Mouse (Mus musculus): ENCODE results near the gene C87436. TPM values are rescaled to one million over a fixed set of nuclear protein-coding genes. Genes with fewer than 3 reads are reported as not detected.

Gene C87436
- polyA plus RNA-seq, 1 experiment from 2014 or later, result 33.6 TPM

DNA sequence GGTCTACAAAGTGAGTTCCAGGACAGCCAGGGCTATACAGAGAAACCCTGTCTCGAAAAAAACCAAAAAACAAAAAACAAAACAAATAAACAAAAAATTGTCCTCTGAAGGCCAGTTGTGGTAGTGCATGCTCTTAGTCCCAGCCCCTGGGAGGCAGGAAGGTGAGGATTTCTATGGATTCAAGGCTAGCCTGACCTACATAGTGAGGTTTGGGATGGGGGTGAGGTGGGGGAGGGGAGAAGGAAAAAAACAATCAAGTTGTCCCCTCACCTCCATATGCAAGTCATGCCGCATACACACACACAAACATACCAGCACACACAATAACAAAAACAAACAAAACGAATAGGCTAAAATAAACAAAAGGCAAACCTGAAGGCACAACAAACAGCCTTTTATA lies 70.6 kb downstream of the C87436 start:
- H3K36me3 ChIP-seq (ENCODE audit: control insufficient read depth, insufficient read depth, low read length), result no peaks in the 10 kb centered on the region
- no peaks in the 10 kb centered on the region for H3K9me3 ChIP-seq (replicated peaks; ENCODE audit: control insufficient read depth, low read length)
- 83% methylated on average over 3 of the region's 3 CpGs for WGBS
- H3K27me3 ChIP-seq (replicated peaks; ENCODE audit: control insufficient read depth, insufficient read depth, low read length), result no peaks in the 10 kb centered on the region
- H3K9ac ChIP-seq (ENCODE audit: low read length), result no peak overlapping the region
- no peak for ATAC-seq
- H3K4me3 ChIP-seq (ENCODE audit: low read depth, low read length), result no peak overlapping the region
- H3K4me2 ChIP-seq (ENCODE audit: low read length), result no peak overlapping the region
- H3K4me1 ChIP-seq (ENCODE audit: control insufficient read depth, insufficient read depth, low read length), result no peaks in the 10 kb centered on the region
- DNase-seq (ENCODE audit: low spot score), result no peak
- no peak overlapping the region for H3K27ac ChIP-seq (ENCODE audit: low read depth, low read length)

DNA sequence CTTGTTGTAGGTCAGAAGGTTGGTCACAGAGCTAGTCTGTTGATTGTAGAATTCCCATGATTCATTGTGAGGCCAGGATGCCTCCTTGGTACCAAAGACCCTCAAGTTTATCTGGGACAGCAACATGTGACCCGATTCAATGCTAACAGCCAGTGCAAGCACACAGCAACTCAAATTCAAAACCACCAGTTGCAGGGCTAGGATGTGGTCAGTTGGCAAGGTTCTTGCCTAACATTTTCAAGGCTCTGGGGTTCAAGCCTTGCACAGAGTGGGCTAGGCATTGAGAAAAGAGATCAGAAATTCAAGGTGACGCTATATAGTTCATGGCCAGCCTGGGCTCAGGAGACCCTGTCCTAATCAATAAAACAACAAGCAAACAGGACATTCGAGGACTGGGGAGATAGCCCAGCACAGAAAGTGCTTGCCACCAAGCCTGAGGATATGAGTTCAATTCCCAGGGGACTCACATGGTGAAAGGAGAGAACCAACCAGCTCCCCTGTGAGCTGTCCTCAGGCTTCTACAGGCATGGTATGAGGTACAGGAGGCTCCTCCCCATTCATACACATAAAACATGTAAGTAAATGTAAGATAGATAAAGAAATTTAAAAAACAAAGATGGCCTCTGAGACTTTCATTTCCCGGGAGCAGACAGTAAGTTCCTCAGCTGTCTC lies 71.2 kb downstream of the C87436 start:
- Histone ChIP-seq H3K4me3 (ENCODE audit: low read depth, low read length) (no peak overlapping the region), H3K9me3 (replicated peaks; ENCODE audit: control insufficient read depth, low read length) (no peaks in the 10 kb centered on the region), H3K4me2 (ENCODE audit: low read length) (no peak overlapping the region), H3K27me3 (replicated peaks; ENCODE audit: control insufficient read depth, insufficient read depth, low read length) (no peaks in the 10 kb centered on the region), H3K36me3 (ENCODE audit: control insufficient read depth, insufficient read depth, low read length) (no peaks in the 10 kb centered on the region), H3K27ac (ENCODE audit: low read depth, low read length) (no peak overlapping the region), H3K9ac (ENCODE audit: low read length) (no peak overlapping the region), H3K4me1 (ENCODE audit: control insufficient read depth, insufficient read depth, low read length) (no peaks in the 10 kb centered on the region)
- WGBS, result 87% methylated on average over 4 of the region's 4 CpGs
- no peak for ATAC-seq
- no peak for DNase-seq (ENCODE audit: low spot score)

DNA sequence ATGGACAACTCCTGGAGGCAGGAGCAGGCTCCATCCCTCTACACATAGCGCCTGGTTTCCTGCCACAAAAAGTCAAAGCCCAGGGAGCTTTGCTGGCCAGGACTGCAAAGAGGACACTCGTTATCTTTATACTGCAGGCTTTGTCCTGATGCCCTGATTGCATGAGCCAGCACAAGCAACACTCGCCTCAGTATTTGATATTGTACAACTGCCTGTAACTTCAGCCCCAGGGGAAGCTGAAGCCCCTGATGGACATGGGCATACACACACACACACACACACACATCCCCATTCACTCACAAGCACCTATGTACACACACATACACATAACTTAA lies 71.7 kb downstream of the C87436 start:
- no peak overlapping the region for H3K9ac ChIP-seq (ENCODE audit: low read length)

DNA sequence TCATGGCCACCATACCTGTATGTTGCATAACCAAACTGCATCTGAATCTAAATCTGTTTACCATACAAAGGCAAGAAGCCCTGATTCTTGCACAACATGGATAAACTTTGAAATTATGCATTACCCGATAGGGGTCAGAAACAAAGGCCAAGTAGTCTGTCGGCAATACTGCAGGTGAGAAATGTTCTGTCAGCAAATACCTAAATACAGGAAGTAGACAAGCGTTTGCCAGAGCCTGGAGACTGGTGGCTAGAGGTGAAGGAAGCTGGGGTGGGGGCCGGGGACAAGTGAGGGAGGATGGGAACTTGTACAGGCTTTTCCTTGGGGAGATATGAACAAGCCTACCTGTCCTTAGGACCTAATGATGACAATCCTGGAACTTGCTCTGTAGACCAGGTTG lies 72.8 kb downstream of the C87436 start:
- DNase-seq (ENCODE audit: low spot score), result no peak
- Histone ChIP-seq H3K27me3 (replicated peaks; ENCODE audit: control insufficient read depth, insufficient read depth, low read length) (no peaks in the 10 kb centered on the region), H3K9ac (ENCODE audit: low read length) (no peak overlapping the region), H3K4me3 (ENCODE audit: low read depth, low read length) (no peak overlapping the region), H3K27ac (ENCODE audit: low read depth, low read length) (no peak overlapping the region), H3K4me1 (ENCODE audit: control insufficient read depth, insufficient read depth, low read length) (no peaks in the 10 kb centered on the region), H3K9me3 (replicated peaks; ENCODE audit: control insufficient read depth, low read length) (no peaks in the 10 kb centered on the region), H3K36me3 (ENCODE audit: control insufficient read depth, insufficient read depth, low read length) (no peaks in the 10 kb centered on the region), H3K4me2 (ENCODE audit: low read length) (no peak overlapping the region)
- no peak for ATAC-seq
- WGBS, result 86% methylated on average over 4 of the region's 4 CpGs

More for the DNA sequence above, 71.7 kb downstream of the C87436 start:
- Histone ChIP-seq H3K27ac (ENCODE audit: low read depth, low read length) (no peak overlapping the region), H3K4me3 (ENCODE audit: low read depth, low read length) (no peak overlapping the region), H3K27me3 (replicated peaks; ENCODE audit: control insufficient read depth, insufficient read depth, low read length) (no peaks in the 10 kb centered on the region), H3K4me1 (ENCODE audit: control insufficient read depth, insufficient read depth, low read length) (no peaks in the 10 kb centered on the region), H3K9me3 (replicated peaks; ENCODE audit: control insufficient read depth, low read length) (no peaks in the 10 kb centered on the region), H3K36me3 (ENCODE audit: control insufficient read depth, insufficient read depth, low read length) (no peaks in the 10 kb centered on the region), H3K4me2 (ENCODE audit: low read length) (no peak overlapping the region)
- DNase-seq (ENCODE audit: low spot score), result no peak
- WGBS, result 61% methylated on average over 3 of the region's 3 CpGs
- ATAC-seq, result no peak

DNA sequence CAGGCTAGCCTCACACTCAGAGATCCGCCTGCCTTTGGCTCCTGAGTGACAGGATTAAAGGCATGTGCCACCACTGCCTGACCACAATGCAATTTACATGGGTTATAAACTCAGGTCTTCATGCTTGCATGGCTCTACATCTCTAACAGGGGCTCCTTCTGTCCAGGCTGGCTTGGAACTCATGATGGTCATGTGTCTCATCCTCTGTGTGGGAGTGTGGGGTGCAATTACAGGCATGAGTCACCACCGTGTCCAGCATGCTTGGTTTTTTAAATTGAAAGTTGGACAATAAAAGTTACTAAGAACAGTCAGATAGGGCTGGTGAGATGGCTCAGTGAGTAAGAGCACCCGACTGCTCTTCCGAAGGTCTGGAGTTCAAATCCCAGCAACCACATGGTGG lies 75.1 kb downstream of the C87436 start:
- no peak for DNase-seq (ENCODE audit: low spot score)
- 94% methylated on average over 4 of the region's 4 CpGs for WGBS

DNA sequence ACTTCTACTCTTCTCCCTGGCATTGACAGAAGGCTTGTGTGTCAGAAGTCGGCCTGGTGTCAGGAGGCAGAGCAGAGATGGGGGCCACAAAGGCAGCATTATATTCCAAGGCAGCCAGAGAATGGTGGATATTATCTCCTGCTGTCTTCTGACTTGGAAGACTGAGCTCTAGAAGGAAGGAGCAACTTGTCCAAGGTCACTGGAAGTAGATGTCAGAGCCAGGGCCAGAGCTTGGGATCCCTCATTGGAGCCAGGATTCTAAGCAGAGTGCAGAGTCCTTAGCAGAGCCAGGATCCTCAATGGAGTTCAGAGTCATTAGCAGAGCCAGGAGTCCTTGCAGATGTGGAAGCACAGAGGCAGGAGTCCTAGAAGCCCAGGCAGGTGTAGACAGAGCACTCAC lies 77.8 kb downstream of the C87436 start:
- Histone ChIP-seq H3K27me3 (replicated peaks; ENCODE audit: control insufficient read depth, insufficient read depth, low read length) (no peaks in the 10 kb centered on the region), H3K36me3 (ENCODE audit: control insufficient read depth, insufficient read depth, low read length) (peaks cover 2% of the 10 kb centered on the region; the same call in 1 of the 2 replicates), H3K27ac (ENCODE audit: low read depth, low read length) (no peak overlapping the region), H3K4me3 (ENCODE audit: low read depth, low read length) (no peak overlapping the region), H3K4me1 (ENCODE audit: control insufficient read depth, insufficient read depth, low read length) (no peaks in the 10 kb centered on the region), H3K9ac (ENCODE audit: low read length) (no peak overlapping the region), H3K4me2 (ENCODE audit: low read length) (no peak overlapping the region), H3K9me3 (replicated peaks; ENCODE audit: control insufficient read depth, low read length) (no peaks in the 10 kb centered on the region)
- DNase-seq (ENCODE audit: low spot score) (no peak), ATAC-seq (no peak)
- WGBS, result 76% methylated on average over 1 of the region's 1 CpGs

More for the DNA sequence above, 75.1 kb downstream of the C87436 start:
- Histone ChIP-seq H3K27ac (ENCODE audit: low read depth, low read length) (no peak overlapping the region), H3K9ac (ENCODE audit: low read length) (no peak overlapping the region), H3K9me3 (replicated peaks; ENCODE audit: control insufficient read depth, low read length) (no peaks in the 10 kb centered on the region), H3K27me3 (replicated peaks; ENCODE audit: control insufficient read depth, insufficient read depth, low read length) (no peaks in the 10 kb centered on the region), H3K4me3 (ENCODE audit: low read depth, low read length) (no peak overlapping the region), H3K4me1 (ENCODE audit: control insufficient read depth, insufficient read depth, low read length) (no peaks in the 10 kb centered on the region), H3K36me3 (ENCODE audit: control insufficient read depth, insufficient read depth, low read length) (no peaks in the 10 kb centered on the region), H3K4me2 (ENCODE audit: low read length) (no peak overlapping the region)
- no peak for ATAC-seq

DNA sequence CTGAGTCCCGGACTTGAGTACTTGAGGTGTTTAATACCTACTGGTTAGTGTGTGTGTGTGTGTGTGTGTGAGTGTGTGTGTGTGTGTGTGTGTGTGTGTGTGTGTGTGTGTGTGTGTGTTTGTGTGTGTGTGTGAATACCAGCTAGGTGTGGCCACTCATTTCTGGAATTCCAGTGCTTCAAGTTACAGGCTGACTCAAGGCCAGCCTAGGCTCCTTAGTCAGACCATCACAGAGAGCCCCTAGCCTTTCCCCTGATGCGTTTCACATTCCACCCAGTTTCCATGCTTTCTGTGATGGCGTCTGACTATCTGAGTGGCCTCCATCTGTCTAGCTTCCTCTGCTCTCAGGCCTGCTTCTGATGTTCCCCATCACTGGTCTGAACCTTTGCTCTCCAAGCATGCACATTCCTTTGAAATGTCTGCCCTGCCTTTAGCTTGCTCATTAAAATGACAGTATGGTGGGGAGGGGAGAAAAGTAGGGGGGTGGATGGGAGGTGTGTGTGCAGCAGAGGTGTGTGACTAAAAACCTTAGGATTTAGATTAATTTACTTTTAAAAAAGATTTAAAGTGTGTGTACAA lies 81.7 kb downstream of the C87436 start:
- H3K4me1 ChIP-seq (ENCODE audit: control insufficient read depth, insufficient read depth, low read length), result peaks cover 12% of the 10 kb centered on the region
- H3K9me3 ChIP-seq (replicated peaks; ENCODE audit: control insufficient read depth, low read length), result no peaks in the 10 kb centered on the region
- H3K27me3 ChIP-seq (replicated peaks; ENCODE audit: control insufficient read depth, insufficient read depth, low read length), result no peaks in the 10 kb centered on the region
- no peak overlapping the region for H3K4me2 ChIP-seq (ENCODE audit: low read length)
- DNase-seq (ENCODE audit: low spot score) (no peak), ATAC-seq (no peak)
- no peak overlapping the region for H3K9ac ChIP-seq (ENCODE audit: low read length)
- H3K4me3 ChIP-seq (ENCODE audit: low read depth, low read length), result no peak overlapping the region
- H3K36me3 ChIP-seq (ENCODE audit: control insufficient read depth, insufficient read depth, low read length), result peaks cover 17% of the 10 kb centered on the region
- no peak overlapping the region for H3K27ac ChIP-seq (ENCODE audit: low read depth, low read length)
- 76% methylated on average over 3 of the region's 3 CpGs for WGBS

DNA sequence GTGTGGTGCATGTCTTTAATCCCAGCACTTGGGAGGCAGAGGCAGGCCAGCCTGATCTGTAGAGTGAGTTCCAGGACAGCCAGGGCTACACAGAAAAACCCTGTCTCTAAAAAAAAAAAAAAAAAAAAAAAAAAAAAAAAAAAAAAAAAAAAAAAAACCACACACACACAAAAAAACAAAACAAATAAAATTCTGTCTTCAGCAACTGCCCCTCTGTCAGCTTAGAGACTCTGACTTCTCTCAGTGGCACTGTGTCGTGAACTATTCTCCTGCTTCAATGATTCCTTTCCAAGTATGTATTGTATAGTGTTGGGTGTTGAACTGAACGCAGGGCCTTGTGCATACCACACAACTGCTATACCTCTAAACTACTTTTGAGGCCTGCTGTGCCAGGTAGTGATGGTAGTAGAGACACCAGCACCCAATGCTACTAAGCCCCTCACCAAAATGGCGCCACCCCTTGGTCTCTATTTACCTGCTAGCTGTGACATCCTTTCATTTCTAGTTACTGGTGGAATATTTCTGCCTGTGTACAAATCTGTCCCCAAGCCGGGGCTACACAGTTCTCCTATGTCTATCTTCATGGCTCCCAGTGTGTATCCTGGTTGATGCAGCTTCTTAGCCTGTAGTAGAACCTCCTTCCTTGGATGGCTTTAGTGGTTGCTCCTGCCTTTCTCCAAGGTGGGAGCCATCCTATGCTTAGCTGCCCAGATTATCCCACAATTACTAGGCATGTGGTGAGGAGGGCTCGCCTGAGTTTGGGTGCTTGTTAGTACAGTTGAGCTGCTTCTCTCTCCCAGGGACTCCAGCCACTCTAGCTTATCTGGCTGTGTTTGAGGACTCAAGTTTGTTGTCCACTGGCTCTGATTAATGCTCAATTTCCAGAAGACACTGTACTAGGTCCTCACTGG lies 84.1 kb downstream of the C87436 start:
- peak overlapping the region; percentile 86; the same call in 1 of the 2 replicates for H3K4me2 ChIP-seq (ENCODE audit: low read length)
- no peaks in the 10 kb centered on the region for H3K9me3 ChIP-seq (replicated peaks; ENCODE audit: control insufficient read depth, low read length)
- WGBS, result 78% methylated on average over 5 of the region's 5 CpGs
- H3K27me3 ChIP-seq (replicated peaks; ENCODE audit: control insufficient read depth, insufficient read depth, low read length), result no peaks in the 10 kb centered on the region
- no peak for DNase-seq (ENCODE audit: low spot score)
- no peak for ATAC-seq
- H3K27ac ChIP-seq (ENCODE audit: low read depth, low read length), result no peak overlapping the region
- peak overlapping the region; percentile 99; the same call in 1 of the 2 replicates for H3K4me3 ChIP-seq (ENCODE audit: low read depth, low read length)
- peaks cover 17% of the 10 kb centered on the region for H3K36me3 ChIP-seq (ENCODE audit: control insufficient read depth, insufficient read depth, low read length)
- peaks cover 12% of the 10 kb centered on the region for H3K4me1 ChIP-seq (ENCODE audit: control insufficient read depth, insufficient read depth, low read length)
- H3K9ac ChIP-seq (ENCODE audit: low read length), result peak overlapping the region; percentile 91; the same call in 1 of the 2 replicates
